Mouse (Mus musculus): ENCODE data around the gene Myrfl. TPM values are rescaled to one million over a fixed set of nuclear protein-coding genes. Genes with fewer than 3 reads are reported as not detected.

Myrfl gene
- polyA plus RNA-seq (2015; fragmentation: Nextera tagmentation; extraction: Ambion mirVana): 0.17 and 0.19 TPM in 2 replicates

DNA sequence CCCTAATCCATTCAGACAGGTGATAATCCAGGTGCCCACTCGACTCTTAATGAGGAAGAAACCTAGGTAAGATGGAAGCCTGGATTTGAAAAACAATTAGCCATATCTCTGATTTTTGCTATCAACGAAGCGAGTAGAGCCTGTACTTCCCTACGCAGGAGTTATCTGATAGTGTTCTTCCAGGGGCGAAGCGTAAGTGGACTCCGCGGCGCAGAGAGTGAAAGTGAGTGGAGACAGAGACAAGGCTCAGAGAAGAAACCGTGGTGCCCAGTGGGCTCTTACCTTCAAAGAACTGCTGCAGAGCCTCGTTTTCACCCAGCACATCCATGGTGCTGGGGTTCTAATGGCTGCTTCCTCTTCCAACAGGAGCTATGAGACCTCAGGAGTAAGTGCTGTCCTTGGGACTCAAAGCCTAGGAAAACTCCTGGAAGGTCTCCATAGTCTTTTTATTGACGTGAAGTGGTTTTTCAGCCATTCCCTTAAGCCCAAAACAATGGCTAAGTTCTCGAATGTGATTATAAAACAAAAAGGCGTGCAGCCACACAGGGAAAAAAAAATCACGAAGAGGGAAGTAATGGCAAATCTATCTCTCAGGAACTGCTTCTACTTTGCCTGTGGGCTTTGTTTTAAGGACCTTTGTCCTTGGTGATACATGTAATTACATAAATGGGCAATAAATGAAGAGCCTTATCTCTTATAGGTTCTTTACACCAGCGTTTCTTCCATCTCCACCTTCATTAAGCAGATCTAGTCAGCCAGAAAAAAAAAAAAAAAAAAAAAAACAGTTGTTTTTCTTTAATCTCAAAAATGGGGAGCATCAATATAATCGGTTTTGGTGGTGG is at the start of gene Myrfl:
Myrfl (minus strand) TSS at position 584 of the 842 bp plus-strand sequence.
- Histone ChIP-seq H3K4me3 (no peak within 1 kb of the TSS), H3K4me2 (no peak within 1 kb of the TSS), H3K9ac (no peak within 1 kb of the TSS), H3K27ac (no peak within 1 kb of the TSS), H3K36me3 (no peaks in the 10 kb centered on the region), H3K4me1 (0 out of 2 replicates have a peak, but pooled peaks cover 7% of the 10 kb centered on the region), H3K9me3 (no peaks in the 10 kb centered on the region), H3K27me3 (no peaks in the 10 kb centered on the region)
- ATAC-seq (ENCODE audit: insufficient number of reproducible peaks, low FRiP score, low TSS enrichment, low read depth): no peak
- 81% methylated on average over 17 of the region's 17 CpGs for WGBS

DNA sequence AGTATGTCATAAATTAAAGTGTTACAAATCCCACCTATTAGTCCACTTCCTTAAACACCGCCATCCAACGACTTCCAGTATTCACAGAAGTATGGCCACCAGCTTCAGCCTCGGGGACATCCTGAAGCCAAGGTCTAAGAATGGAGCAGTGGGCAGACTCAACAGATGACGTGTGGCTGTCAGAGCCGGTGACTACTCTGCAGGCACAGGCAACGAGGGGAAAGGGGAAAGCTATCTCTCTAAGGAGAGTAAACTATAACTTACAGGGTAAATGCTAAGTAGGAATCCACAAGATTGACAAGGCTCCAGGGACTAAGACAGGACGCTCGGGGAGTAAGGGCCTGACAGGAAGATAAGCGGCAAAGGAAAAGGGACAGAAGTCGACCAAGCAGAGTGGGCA is 48.2 kb upstream of the Myrfl start:
- H3K4me2 ChIP-seq: no peak overlapping the region
- ATAC-seq (ENCODE audit: insufficient number of reproducible peaks, low FRiP score, low TSS enrichment, low read depth): no peak
- no peaks in the 10 kb centered on the region for H3K27me3 ChIP-seq
- no peak overlapping the region for H3K9ac ChIP-seq
- H3K4me3 ChIP-seq: no peak overlapping the region
- H3K27ac ChIP-seq: no peak overlapping the region
- peaks cover 16% of the 10 kb centered on the region; the same call in 1 of the 2 replicates for H3K4me1 ChIP-seq
- H3K36me3 ChIP-seq: peaks cover 8% of the 10 kb centered on the region
- WGBS: 61% methylated on average over 10 of the region's 10 CpGs
- H3K9me3 ChIP-seq: no peaks in the 10 kb centered on the region

DNA sequence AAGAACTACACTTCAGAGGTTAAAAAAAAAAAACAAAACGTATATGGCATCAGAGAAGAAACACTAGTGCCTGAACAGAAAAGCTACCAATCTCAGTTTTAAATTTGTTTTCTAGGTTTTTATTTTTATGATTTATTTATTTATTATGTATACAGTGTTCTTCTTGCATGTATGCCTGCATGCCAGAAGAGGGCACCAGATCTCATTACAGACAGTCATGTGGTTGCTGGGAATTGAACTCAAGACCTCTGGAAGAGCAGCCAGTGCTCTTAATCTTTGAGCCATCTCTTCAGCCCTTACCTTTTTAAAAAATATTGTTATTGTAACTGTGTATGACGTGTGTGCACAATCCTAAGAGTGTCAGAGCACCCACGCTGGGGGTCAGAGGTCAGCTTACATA is 47.4 kb upstream of the Myrfl start:
- H3K27ac ChIP-seq: no peak overlapping the region
- H3K4me3 ChIP-seq: no peak overlapping the region
- no peak overlapping the region for H3K9ac ChIP-seq
- H3K4me1 ChIP-seq: peaks cover 12% of the 10 kb centered on the region; the same call in 1 of the 2 replicates
- no peak overlapping the region for H3K4me2 ChIP-seq
- peaks cover 9% of the 10 kb centered on the region for H3K36me3 ChIP-seq
- H3K9me3 ChIP-seq: no peaks in the 10 kb centered on the region
- ATAC-seq (ENCODE audit: insufficient number of reproducible peaks, low FRiP score, low TSS enrichment, low read depth): no peak
- WGBS: 88% methylated on average over 3 of the region's 3 CpGs
- H3K27me3 ChIP-seq: no peaks in the 10 kb centered on the region

DNA sequence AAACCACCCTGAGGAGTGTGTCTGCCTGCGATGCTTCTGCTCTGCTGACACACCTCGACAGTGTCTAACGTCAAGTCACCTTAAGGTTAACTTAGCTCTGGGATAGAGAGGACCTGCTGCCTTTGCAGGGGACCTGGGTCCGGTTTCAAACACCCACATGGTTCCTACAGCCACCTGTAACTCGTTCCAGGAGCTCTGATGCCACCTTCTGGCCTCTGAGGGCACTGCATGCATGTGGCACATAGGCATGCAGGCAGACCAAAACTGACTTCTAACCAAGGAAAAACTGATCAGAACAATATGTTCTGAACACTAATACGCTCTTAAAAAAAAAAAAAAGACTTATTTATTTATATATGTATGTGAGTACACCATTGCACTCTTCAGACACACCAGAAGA is 46.3 kb upstream of the Myrfl start:
- 94% methylated on average over 6 of the region's 6 CpGs for WGBS
- Histone ChIP-seq H3K4me1 (peaks cover 4% of the 10 kb centered on the region; the same call in 1 of the 2 replicates), H3K4me2 (no peak overlapping the region), H3K27ac (no peak overlapping the region), H3K27me3 (no peaks in the 10 kb centered on the region), H3K4me3 (no peak overlapping the region), H3K9ac (no peak overlapping the region), H3K36me3 (peaks cover 21% of the 10 kb centered on the region), H3K9me3 (no peaks in the 10 kb centered on the region)
- no peak for ATAC-seq (ENCODE audit: insufficient number of reproducible peaks, low FRiP score, low TSS enrichment, low read depth)

DNA sequence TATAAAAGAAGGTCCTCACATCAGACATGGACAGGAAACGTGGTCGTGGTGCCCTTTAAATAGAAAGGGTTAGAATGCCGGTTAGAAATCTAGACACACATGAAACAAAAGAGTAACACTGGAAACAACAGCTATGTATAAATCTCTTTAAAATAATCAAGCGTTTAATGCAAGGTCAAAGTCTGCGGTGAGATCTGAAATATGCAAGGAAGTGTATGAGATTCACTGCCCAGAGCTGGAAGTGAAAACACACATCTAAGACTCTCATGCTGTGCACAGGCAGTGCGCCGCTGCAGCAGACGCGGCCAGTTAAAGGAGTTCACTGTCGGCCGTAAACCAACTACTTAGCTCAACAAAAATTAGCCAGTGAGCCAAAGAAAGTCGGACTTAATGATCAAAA is 38.3 kb upstream of the Myrfl start:
- no peak overlapping the region for H3K9ac ChIP-seq
- H3K4me2 ChIP-seq: no peak overlapping the region
- 46% methylated on average over 12 of the region's 12 CpGs for WGBS
- no peak for ATAC-seq (ENCODE audit: insufficient number of reproducible peaks, low FRiP score, low TSS enrichment, low read depth)
- H3K27ac ChIP-seq: no peak overlapping the region
- no peaks in the 10 kb centered on the region for H3K9me3 ChIP-seq
- peaks cover 2% of the 10 kb centered on the region; the same call in 1 of the 2 replicates for H3K4me1 ChIP-seq
- peaks cover 41% of the 10 kb centered on the region for H3K36me3 ChIP-seq
- no peaks in the 10 kb centered on the region for H3K27me3 ChIP-seq
- no peak overlapping the region for H3K4me3 ChIP-seq

DNA sequence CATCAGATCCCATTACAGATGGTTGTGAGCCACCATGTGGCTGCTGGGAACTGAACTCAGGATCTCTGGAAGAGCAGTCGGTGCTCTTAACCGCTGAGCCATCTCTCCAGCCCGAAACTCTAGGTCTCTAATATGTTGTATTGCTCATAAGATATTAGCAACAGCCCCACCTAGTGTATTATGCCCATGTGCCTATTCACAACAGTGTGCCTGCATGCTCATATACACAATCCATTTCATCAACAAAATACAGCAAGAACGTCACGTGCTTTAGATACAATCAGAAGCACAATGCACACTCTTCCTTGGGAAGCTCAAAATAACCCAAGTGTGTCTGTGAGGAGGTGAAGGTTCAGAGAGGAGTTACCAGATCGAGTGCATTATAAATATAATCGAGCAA is 37.1 kb upstream of the Myrfl start:
- H3K4me1 ChIP-seq: peaks cover 2% of the 10 kb centered on the region; the same call in 1 of the 2 replicates
- H3K27ac ChIP-seq: no peak overlapping the region
- H3K9me3 ChIP-seq: no peaks in the 10 kb centered on the region
- no peak for ATAC-seq (ENCODE audit: insufficient number of reproducible peaks, low FRiP score, low TSS enrichment, low read depth)
- H3K9ac ChIP-seq: no peak overlapping the region
- no peaks in the 10 kb centered on the region for H3K27me3 ChIP-seq
- 88% methylated on average over 7 of the region's 7 CpGs for WGBS
- no peak overlapping the region for H3K4me3 ChIP-seq
- H3K36me3 ChIP-seq: peaks cover 37% of the 10 kb centered on the region
- no peak overlapping the region for H3K4me2 ChIP-seq

DNA sequence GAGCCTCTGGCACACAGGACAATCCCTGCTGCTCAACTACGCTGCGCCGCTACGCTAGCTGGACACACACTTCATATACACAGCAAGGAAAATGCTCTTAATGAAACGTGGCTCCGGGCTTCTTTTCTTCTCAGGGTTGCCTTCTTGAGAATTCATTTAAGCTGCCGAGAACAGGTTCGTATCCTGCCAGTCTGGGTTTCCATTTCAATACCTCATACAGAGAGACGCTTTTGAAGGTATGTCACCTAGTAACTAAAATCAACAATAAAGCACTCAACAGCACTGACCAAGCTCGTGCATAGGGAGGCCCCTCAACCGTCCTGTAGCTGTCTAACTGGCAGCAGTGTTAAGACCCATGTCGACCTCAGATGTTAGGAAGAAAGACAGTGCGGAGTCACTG is 35.7 kb upstream of the Myrfl start:
- H3K4me2 ChIP-seq: no peak overlapping the region
- no peaks in the 10 kb centered on the region for H3K27me3 ChIP-seq
- 87% methylated on average over 13 of the region's 13 CpGs for WGBS
- H3K4me1 ChIP-seq: peaks cover 2% of the 10 kb centered on the region; the same call in 1 of the 2 replicates
- H3K27ac ChIP-seq: no peak overlapping the region
- no peak for ATAC-seq (ENCODE audit: insufficient number of reproducible peaks, low FRiP score, low TSS enrichment, low read depth)
- no peak overlapping the region for H3K9ac ChIP-seq
- no peak overlapping the region for H3K4me3 ChIP-seq
- peaks cover 23% of the 10 kb centered on the region for H3K36me3 ChIP-seq
- no peaks in the 10 kb centered on the region for H3K9me3 ChIP-seq

DNA sequence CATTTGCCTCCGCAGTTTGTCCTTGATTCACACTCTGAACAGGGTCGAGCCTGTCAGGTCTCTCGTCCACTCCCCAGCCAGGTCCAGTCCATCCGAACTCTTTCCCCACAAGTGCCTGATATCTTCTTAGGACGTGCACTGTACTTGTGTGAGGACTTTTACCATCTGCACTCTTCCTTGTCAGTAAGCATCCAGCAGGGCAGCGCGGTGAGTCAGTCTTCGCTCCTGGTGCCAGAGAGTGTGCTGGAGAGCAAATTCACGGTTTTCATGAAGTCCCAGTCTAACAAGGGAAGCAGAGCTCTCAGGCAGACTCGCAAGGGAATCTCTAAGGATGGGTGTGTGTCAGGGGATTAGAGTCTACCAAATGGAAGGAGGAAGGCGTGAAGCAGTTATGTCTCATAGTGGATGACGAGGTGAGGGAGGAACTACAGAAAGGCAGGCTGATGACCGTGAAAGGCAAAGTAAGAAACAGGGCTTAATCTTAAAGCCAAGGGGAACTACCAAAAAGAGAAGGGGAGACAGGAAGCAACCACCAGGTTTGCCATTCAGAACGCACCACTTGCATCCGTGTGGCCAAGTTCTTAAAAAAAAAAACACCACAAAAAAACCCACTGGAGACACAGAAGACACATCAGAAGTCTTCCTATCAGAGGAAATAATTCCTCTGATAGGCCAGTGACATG is 34.9 kb upstream of the Myrfl start:
- H3K4me3 ChIP-seq: no peak overlapping the region
- peaks cover 2% of the 10 kb centered on the region; the same call in 1 of the 2 replicates for H3K4me1 ChIP-seq
- peaks cover 23% of the 10 kb centered on the region for H3K36me3 ChIP-seq
- no peak for ATAC-seq (ENCODE audit: insufficient number of reproducible peaks, low FRiP score, low TSS enrichment, low read depth)
- no peak overlapping the region for H3K27ac ChIP-seq
- 82% methylated on average over 15 of the region's 15 CpGs for WGBS
- no peaks in the 10 kb centered on the region for H3K27me3 ChIP-seq
- no peak overlapping the region for H3K9ac ChIP-seq
- H3K9me3 ChIP-seq: no peaks in the 10 kb centered on the region
- no peak overlapping the region for H3K4me2 ChIP-seq

DNA sequence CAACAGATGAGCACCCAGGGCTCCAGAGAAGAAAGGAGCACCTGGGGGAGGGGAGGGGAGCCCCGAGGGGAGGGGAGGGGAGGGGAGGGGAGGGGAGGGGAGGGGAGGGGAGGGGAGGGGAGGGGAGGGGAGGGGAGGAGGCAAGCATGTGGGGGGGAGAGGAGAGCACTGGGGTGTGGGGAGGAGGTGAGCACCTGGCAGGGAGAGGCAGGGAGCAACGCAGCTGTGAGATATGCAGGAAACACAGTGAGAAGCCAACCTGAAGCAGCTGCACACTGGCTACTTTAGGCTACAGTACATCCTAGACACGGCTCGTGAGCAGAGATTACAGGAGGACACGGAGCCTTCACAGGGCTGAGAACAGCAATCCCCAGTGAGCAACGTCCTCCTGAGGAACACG is 34.2 kb upstream of the Myrfl start:
- Histone ChIP-seq H3K4me1 (peaks cover 2% of the 10 kb centered on the region; the same call in 1 of the 2 replicates), H3K9me3 (no peaks in the 10 kb centered on the region), H3K27me3 (no peaks in the 10 kb centered on the region), H3K4me2 (no peak overlapping the region), H3K27ac (no peak overlapping the region), H3K9ac (no peak overlapping the region), H3K36me3 (peaks cover 23% of the 10 kb centered on the region), H3K4me3 (no peak overlapping the region)
- ATAC-seq (ENCODE audit: insufficient number of reproducible peaks, low FRiP score, low TSS enrichment, low read depth): no peak
- WGBS: 61% methylated on average over 6 of the region's 7 CpGs

DNA sequence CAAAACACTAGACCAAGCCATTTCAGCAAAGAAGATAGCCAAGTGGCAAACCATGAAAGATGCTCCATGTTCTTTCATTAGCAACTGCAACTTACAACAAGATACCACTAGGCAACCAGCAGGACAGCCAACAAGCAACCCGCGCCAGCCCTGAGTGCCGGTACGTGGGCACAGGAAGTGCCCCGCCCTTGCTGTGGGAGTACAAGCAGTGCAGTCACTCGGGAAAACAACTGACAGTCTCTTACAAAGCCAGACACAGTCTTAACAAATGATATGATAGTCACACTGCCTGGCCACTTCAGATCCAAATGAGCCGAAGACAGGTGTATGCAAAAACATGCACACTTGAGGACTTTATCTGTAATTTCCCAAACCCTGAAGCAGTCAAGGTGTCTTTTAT is 33.8 kb upstream of the Myrfl start:
- Histone ChIP-seq H3K4me3 (no peak overlapping the region), H3K9ac (no peak overlapping the region), H3K4me2 (no peak overlapping the region), H3K27ac (no peak overlapping the region), H3K27me3 (no peaks in the 10 kb centered on the region), H3K36me3 (peaks cover 23% of the 10 kb centered on the region), H3K4me1 (peaks cover 2% of the 10 kb centered on the region; the same call in 1 of the 2 replicates), H3K9me3 (no peaks in the 10 kb centered on the region)
- ATAC-seq (ENCODE audit: insufficient number of reproducible peaks, low FRiP score, low TSS enrichment, low read depth): no peak
- 72% methylated on average over 7 of the region's 7 CpGs for WGBS

DNA sequence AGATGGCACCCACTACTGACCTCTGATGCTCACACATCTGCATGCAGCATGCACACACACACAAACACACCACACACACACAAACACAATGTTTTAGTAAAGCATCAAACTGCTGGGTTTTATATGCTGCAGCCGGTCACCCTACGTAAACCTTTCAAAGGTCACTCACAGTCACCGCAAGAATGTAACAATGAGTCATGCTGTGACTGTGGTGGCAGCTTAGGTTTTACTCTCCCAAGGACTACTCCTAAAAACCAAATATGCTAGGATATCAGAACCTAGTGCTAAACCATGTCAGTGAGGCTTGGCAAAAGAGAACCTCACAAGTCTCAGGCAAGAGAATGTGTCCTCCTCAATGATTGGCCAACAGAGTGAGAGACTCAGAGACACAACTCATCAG is 32.1 kb upstream of the Myrfl start:
- Histone ChIP-seq H3K27me3 (no peaks in the 10 kb centered on the region), H3K9me3 (no peaks in the 10 kb centered on the region), H3K36me3 (peaks cover 32% of the 10 kb centered on the region), H3K4me3 (no peak overlapping the region), H3K4me1 (no peaks in the 10 kb centered on the region), H3K9ac (no peak overlapping the region), H3K27ac (no peak overlapping the region), H3K4me2 (no peak overlapping the region)
- ATAC-seq (ENCODE audit: insufficient number of reproducible peaks, low FRiP score, low TSS enrichment, low read depth): no peak
- WGBS: 76% methylated on average over 3 of the region's 3 CpGs

DNA sequence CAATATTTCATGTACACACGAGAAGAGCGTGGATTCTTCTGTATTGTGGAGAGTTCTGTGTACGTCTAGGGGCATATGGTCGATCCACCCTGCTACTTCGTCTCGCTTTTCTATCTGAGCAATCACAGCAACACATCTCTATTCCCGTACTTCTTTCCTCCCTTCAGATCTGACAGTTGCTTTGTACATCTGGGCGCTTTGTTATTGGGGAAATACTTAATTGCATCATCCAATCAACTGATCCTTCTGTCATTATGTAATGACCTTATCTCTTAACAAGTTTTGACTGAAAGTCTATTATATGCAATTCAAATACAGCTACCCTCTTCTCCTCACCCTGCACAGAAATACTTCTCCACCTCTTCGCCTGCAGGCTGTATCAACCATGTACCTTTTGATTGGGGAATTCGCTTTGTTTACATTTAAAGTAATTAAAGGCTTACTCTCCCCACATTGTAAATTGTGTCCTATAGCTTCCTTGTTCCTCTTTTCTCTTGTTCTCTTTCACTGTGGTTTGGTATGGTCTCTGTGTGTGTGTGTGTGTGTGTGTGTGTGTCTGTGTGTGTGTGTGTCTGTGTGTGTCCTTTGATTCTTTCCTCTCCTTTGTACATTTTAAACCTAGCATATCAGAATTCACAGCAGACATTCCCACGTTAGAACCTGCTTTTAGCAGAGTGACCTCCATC is 29.9 kb upstream of the Myrfl start:
- Histone ChIP-seq H3K9ac (no peak overlapping the region), H3K36me3 (peaks cover 35% of the 10 kb centered on the region), H3K27ac (no peak overlapping the region), H3K4me2 (no peak overlapping the region), H3K27me3 (no peaks in the 10 kb centered on the region), H3K4me3 (no peak overlapping the region), H3K9me3 (no peaks in the 10 kb centered on the region), H3K4me1 (no peaks in the 10 kb centered on the region)
- no peak for ATAC-seq (ENCODE audit: insufficient number of reproducible peaks, low FRiP score, low TSS enrichment, low read depth)
- 77% methylated on average over 11 of the region's 11 CpGs for WGBS

Data from limb, embryonic 15.5 days (tissue).